Mouse (Mus musculus): ENCODE measurements around the gene Obscn. TPM values are rescaled to one million over a fixed set of nuclear protein-coding genes. Genes with fewer than 3 reads are reported as not detected.

Obscn gene
- total and polyA plus RNA-seq, 3 experiments: 0.08 to 0.54 TPM; not detected in 1

GRCm38 (mm10) chr11:58999830-59000229 is 136.4 kb downstream of the Obscn start:
- Histone ChIP-seq H3K79me2 (ENCODE audit: control insufficient read depth, insufficient read depth, low read length, poor library complexity) (no peaks in the 10 kb centered on the region), H3K9me3 (replicated peaks; ENCODE audit: insufficient read depth, low read length) (no peaks in the 10 kb centered on the region), H3K36me3 (ENCODE audit: control insufficient read depth in 1 of 2, insufficient read depth in 2 of 2, low read length in 2 of 2) (no peaks in the 10 kb centered on the region), H3K4me3 (ENCODE audit: control insufficient read depth in 1 of 2, insufficient read depth in 1 of 2, low read depth in 2 of 2, low read length in 2 of 2) (no peak overlapping the region), H3K4me1 (ENCODE audit: control insufficient read depth in 1 of 2, insufficient read depth in 2 of 2, low read length in 2 of 2) (no peaks in the 10 kb centered on the region), H3K9ac (ENCODE audit: control insufficient read depth, low read depth, low read length, poor library complexity, severe bottlenecking) (no peak overlapping the region), H3K27me3 (ENCODE audit: control insufficient read depth in 1 of 2, insufficient read depth in 2 of 2, low read length in 2 of 2) (no peaks in the 10 kb centered on the region), H3K27ac (ENCODE audit: control insufficient read depth, low read depth, low read length) (no peak overlapping the region)
- no peak for TF ChIP-seq ZMIZ1 (IDR thresholded peaks at IDR 0.05; ENCODE audit: low read depth, low read length)
- TF ChIP-seq JUND (IDR thresholded peaks at IDR 0.05; ENCODE audit: low read depth, low read length): no peak
- no peak for TF ChIP-seq MYC (IDR thresholded peaks at IDR 0.05; ENCODE audit: low read depth, low read length)
- no peak for DNase-seq (ENCODE audit: low read depth, low spot score)

- no peaks in the 10 kb centered on the region for H3K27me3 ChIP-seq (ENCODE audit: control insufficient read depth in 1 of 2, insufficient read depth in 2 of 2, low read length in 2 of 2)
- DNase-seq (ENCODE audit: low read depth, low spot score): no peak
- no peak overlapping the region for H3K9ac ChIP-seq (ENCODE audit: control insufficient read depth, low read depth, low read length, poor library complexity, severe bottlenecking)
- no peak overlapping the region for H3K27ac ChIP-seq (ENCODE audit: control insufficient read depth, low read depth, low read length)
- H3K9me3 ChIP-seq (replicated peaks; ENCODE audit: insufficient read depth, low read length): no peaks in the 10 kb centered on the region
- no peaks in the 10 kb centered on the region for H3K36me3 ChIP-seq (ENCODE audit: control insufficient read depth in 1 of 2, insufficient read depth in 2 of 2, low read length in 2 of 2)
- H3K79me2 ChIP-seq (ENCODE audit: control insufficient read depth, insufficient read depth, low read length, poor library complexity): no peaks in the 10 kb centered on the region
- H3K4me1 ChIP-seq (ENCODE audit: control insufficient read depth in 1 of 2, insufficient read depth in 2 of 2, low read length in 2 of 2): no peaks in the 10 kb centered on the region
- no peak for TF ChIP-seq ZMIZ1 (IDR thresholded peaks at IDR 0.05; ENCODE audit: low read depth, low read length)
- no peak for TF ChIP-seq ETS1 (IDR thresholded peaks at IDR 0.05; ENCODE audit: low read depth, low read length)
- no peak for TF ChIP-seq RAD21 (IDR thresholded peaks at IDR 0.05; ENCODE audit: low read depth, low read length)
- TF ChIP-seq NRF1 (IDR thresholded peaks at IDR 0.05; ENCODE audit: insufficient read depth, low read depth, low read length, poor library complexity, severe bottlenecking): no peak
- TF ChIP-seq MAZ (IDR thresholded peaks at IDR 0.05; ENCODE audit: low read depth, low read length): no peak
- TF ChIP-seq JUND (IDR thresholded peaks at IDR 0.05; ENCODE audit: low read depth, low read length): no peak
- TF ChIP-seq ZNF384 (IDR thresholded peaks at IDR 0.05; ENCODE audit: low read depth, low read length): no peak
- TF ChIP-seq MYC (IDR thresholded peaks at IDR 0.05; ENCODE audit: low read depth, low read length): no peak
- no peak for TF ChIP-seq MEF2A (IDR thresholded peaks at IDR 0.05; ENCODE audit: extremely low read depth, insufficient replicate concordance, low read depth, low read length, poor library complexity, severe bottlenecking)
- no peak for TF ChIP-seq MYB (IDR thresholded peaks at IDR 0.05; ENCODE audit: low read depth, low read length)
- TF ChIP-seq ZKSCAN1 (IDR thresholded peaks at IDR 0.05; ENCODE audit: low read depth, low read length): no peak
- no peak overlapping the region for H3K4me3 ChIP-seq (ENCODE audit: control insufficient read depth in 1 of 2, insufficient read depth in 1 of 2, low read depth in 2 of 2, low read length in 2 of 2)
Observed at GRCm38 (mm10) chr11:58999158-58999557, 137.0 kb downstream of the Obscn start.

- no peaks in the 10 kb centered on the region for H3K27me3 ChIP-seq (ENCODE audit: control insufficient read depth in 1 of 2, insufficient read depth in 2 of 2, low read length in 2 of 2)
- H3K36me3 ChIP-seq (ENCODE audit: control insufficient read depth in 1 of 2, insufficient read depth in 2 of 2, low read length in 2 of 2): peaks cover 0 to 5% of the 10 kb centered on the region in 2 experiments; a peak in 2 of 4 replicates
- H3K9me3 ChIP-seq (replicated peaks; ENCODE audit: insufficient read depth, low read length): no peaks in the 10 kb centered on the region
- no peaks in the 10 kb centered on the region for H3K79me2 ChIP-seq (ENCODE audit: control insufficient read depth, insufficient read depth, low read length, poor library complexity)
- H3K4me3 ChIP-seq (ENCODE audit: control insufficient read depth in 1 of 2, insufficient read depth in 1 of 2, low read depth in 2 of 2, low read length in 2 of 2): no peak overlapping the region
- no peak overlapping the region for H3K9ac ChIP-seq (ENCODE audit: control insufficient read depth, low read depth, low read length, poor library complexity, severe bottlenecking)
- peaks cover 0 to 10% of the 10 kb centered on the region in 2 experiments; a peak in 2 of 4 replicates for H3K4me1 ChIP-seq (ENCODE audit: control insufficient read depth in 1 of 2, insufficient read depth in 2 of 2, low read length in 2 of 2)
- DNase-seq (ENCODE audit: low read depth, low spot score): no peak
- no peak for TF ChIP-seq BHLHE40 (IDR thresholded peaks at IDR 0.05; ENCODE audit: borderline replicate concordance, low read depth, low read length)
- no peak for TF ChIP-seq SIN3A (IDR thresholded peaks at IDR 0.05; ENCODE audit: low read length)
- H3K27ac ChIP-seq (ENCODE audit: control insufficient read depth, low read depth, low read length): no peak overlapping the region
Observed at GRCm38 (mm10) chr11:58997541-58997940, 138.7 kb downstream of the Obscn start.

Measured in MEL (cell line).